Mouse (Mus musculus): ENCODE measurements around the gene Clec12a. TPM values are rescaled to one million over a fixed set of nuclear protein-coding genes. Genes with fewer than 3 reads are reported as not detected.

Gene Clec12a
- polyA plus RNA-seq, 1 experiment from 2014 or later = 0.05 TPM

- no peaks in the 10 kb centered on the region for H3K27me3 ChIP-seq (ENCODE audit: insufficient read depth, poor library complexity, severe bottlenecking)
- DNase-seq (ENCODE audit: low spot score) = no peak
- no peaks in the 10 kb centered on the region for H3K9me3 ChIP-seq
- H3K27ac ChIP-seq = no peak overlapping the region
- H3K4me1 ChIP-seq = no peaks in the 10 kb centered on the region
- WGBS = 59% methylated on average over 4 of the region's 4 CpGs
- no peak overlapping the region for H3K4me3 ChIP-seq
- H3K36me3 ChIP-seq = no peaks in the 10 kb centered on the region
Observed at GRCm38 (mm10) chr6:129349524-129350352, 7.2 kb downstream of the Clec12a start.

GRCm38 (mm10) chr6:129351091-129351490, 8.6 kb downstream of the Clec12a start:
- Histone ChIP-seq H3K36me3 (no peaks in the 10 kb centered on the region), H3K4me1 (no peaks in the 10 kb centered on the region), H3K27me3 (ENCODE audit: insufficient read depth, poor library complexity, severe bottlenecking) (no peaks in the 10 kb centered on the region), H3K27ac (no peak overlapping the region), H3K4me3 (no peak overlapping the region), H3K9me3 (no peaks in the 10 kb centered on the region)
- DNase-seq (ENCODE audit: low spot score) = no peak
- WGBS = 84% methylated on average over 3 of the region's 3 CpGs

GRCm38 (mm10) chr6:129355774-129356173, 13.3 kb downstream of the Clec12a start:
- DNase-seq (ENCODE audit: low spot score) = no peak
- no peak overlapping the region for H3K4me3 ChIP-seq
- 92% methylated on average over 2 of the region's 2 CpGs for whole genome bisulfite sequencing
- H3K27me3 ChIP-seq (ENCODE audit: insufficient read depth, poor library complexity, severe bottlenecking) = no peaks in the 10 kb centered on the region
- H3K9me3 ChIP-seq = no peaks in the 10 kb centered on the region
- H3K4me1 ChIP-seq = no peaks in the 10 kb centered on the region
- H3K27ac ChIP-seq = no peak overlapping the region
- no peaks in the 10 kb centered on the region for H3K36me3 ChIP-seq

GRCm38 (mm10) chr6:129356430-129356829, 13.9 kb downstream of the Clec12a start:
- Histone ChIP-seq H3K9me3 (no peaks in the 10 kb centered on the region), H3K4me1 (no peaks in the 10 kb centered on the region), H3K4me3 (no peak overlapping the region), H3K27me3 (ENCODE audit: insufficient read depth, poor library complexity, severe bottlenecking) (no peaks in the 10 kb centered on the region), H3K27ac (no peak overlapping the region), H3K36me3 (no peaks in the 10 kb centered on the region)
- no peak for DNase-seq (ENCODE audit: low spot score)

GRCm38 (mm10) chr6:129359515-129359914, 17.0 kb downstream of the Clec12a start:
- no peaks in the 10 kb centered on the region for H3K27me3 ChIP-seq (ENCODE audit: insufficient read depth, poor library complexity, severe bottlenecking)
- H3K9me3 ChIP-seq = no peaks in the 10 kb centered on the region
- H3K4me3 ChIP-seq = no peak overlapping the region
- no peak for DNase-seq (ENCODE audit: low spot score)
- H3K4me1 ChIP-seq = no peaks in the 10 kb centered on the region
- WGBS = 90% methylated on average over 2 of the region's 2 CpGs
- H3K27ac ChIP-seq = no peak overlapping the region
- H3K36me3 ChIP-seq = no peaks in the 10 kb centered on the region

GRCm38 (mm10) chr6:129363942-129364341, 21.5 kb downstream of the Clec12a start:
- Histone ChIP-seq H3K4me1 (no peaks in the 10 kb centered on the region), H3K4me3 (no peak overlapping the region)
- WGBS = 9% methylated on average over 1 of the region's 1 CpGs

GRCm38 (mm10) chr6:129365959-129366359, 23.5 kb downstream of the Clec12a start:
- Histone ChIP-seq H3K27ac (no peak overlapping the region), H3K4me3 (no peak overlapping the region), H3K9me3 (no peaks in the 10 kb centered on the region), H3K36me3 (no peaks in the 10 kb centered on the region), H3K4me1 (no peaks in the 10 kb centered on the region), H3K27me3 (ENCODE audit: insufficient read depth, poor library complexity, severe bottlenecking) (no peaks in the 10 kb centered on the region)
- DNase-seq (ENCODE audit: low spot score) = no peak
- WGBS = 20% methylated on average over 6 of the region's 6 CpGs

More at GRCm38 (mm10) chr6:129363942-129364341, 21.5 kb downstream of the Clec12a start:
- no peak for DNase-seq (ENCODE audit: low spot score)
- Histone ChIP-seq H3K27ac (no peak overlapping the region), H3K36me3 (no peaks in the 10 kb centered on the region), H3K9me3 (no peaks in the 10 kb centered on the region), H3K27me3 (ENCODE audit: insufficient read depth, poor library complexity, severe bottlenecking) (no peaks in the 10 kb centered on the region)

GRCm38 (mm10) chr6:129369374-129370132, 27.1 kb downstream of the Clec12a start:
- Histone ChIP-seq H3K27ac (no peak overlapping the region), H3K36me3 (no peaks in the 10 kb centered on the region), H3K4me3 (no peak overlapping the region), H3K4me1 (peaks cover 12% of the 10 kb centered on the region; the same call in 1 of the 2 replicates), H3K27me3 (ENCODE audit: insufficient read depth, poor library complexity, severe bottlenecking) (no peaks in the 10 kb centered on the region), H3K9me3 (no peaks in the 10 kb centered on the region)
- no peak for DNase-seq (ENCODE audit: low spot score)
- WGBS = 55% methylated on average over 7 of the region's 7 CpGs

GRCm38 (mm10) chr6:129374937-129375471, 32.5 kb downstream of the Clec12a start:
- no peaks in the 10 kb centered on the region for H3K27me3 ChIP-seq (ENCODE audit: insufficient read depth, poor library complexity, severe bottlenecking)
- H3K9me3 ChIP-seq = no peaks in the 10 kb centered on the region
- no peak overlapping the region for H3K4me3 ChIP-seq
- DNase-seq (ENCODE audit: low spot score) = no peak
- no peak overlapping the region for H3K27ac ChIP-seq
- peaks cover 12% of the 10 kb centered on the region; the same call in 1 of the 2 replicates for H3K4me1 ChIP-seq
- WGBS = 86% methylated on average over 2 of the region's 2 CpGs
- no peaks in the 10 kb centered on the region for H3K36me3 ChIP-seq

GRCm38 (mm10) chr6:129380454-129380853, 38.0 kb downstream of the Clec12a start:
- Histone ChIP-seq H3K9me3 (no peaks in the 10 kb centered on the region), H3K27me3 (ENCODE audit: insufficient read depth, poor library complexity, severe bottlenecking) (no peaks in the 10 kb centered on the region), H3K27ac (no peak overlapping the region), H3K36me3 (no peaks in the 10 kb centered on the region), H3K4me1 (0 out of 2 replicates have a peak, but pooled peaks cover 5% of the 10 kb centered on the region), H3K4me3 (no peak overlapping the region)
- WGBS = 62% methylated on average over 4 of the region's 4 CpGs
- no peak for DNase-seq (ENCODE audit: low spot score)

GRCm38 (mm10) chr6:129381736-129382135, 39.2 kb downstream of the Clec12a start:
- H3K27ac ChIP-seq = no peak overlapping the region
- no peaks in the 10 kb centered on the region for H3K27me3 ChIP-seq (ENCODE audit: insufficient read depth, poor library complexity, severe bottlenecking)
- H3K4me3 ChIP-seq = no peak overlapping the region
- WGBS = 52% methylated on average over 1 of the region's 1 CpGs
- no peak for DNase-seq (ENCODE audit: low spot score)
- 0 out of 2 replicates have a peak, but pooled peaks cover 5% of the 10 kb centered on the region for H3K4me1 ChIP-seq
- no peaks in the 10 kb centered on the region for H3K36me3 ChIP-seq
- no peaks in the 10 kb centered on the region for H3K9me3 ChIP-seq

- no peak overlapping the region for H3K27ac ChIP-seq
- no peak overlapping the region for H3K4me3 ChIP-seq
- no peaks in the 10 kb centered on the region for H3K27me3 ChIP-seq (ENCODE audit: insufficient read depth, poor library complexity, severe bottlenecking)
- H3K36me3 ChIP-seq = no peaks in the 10 kb centered on the region
- 85% methylated on average over 3 of the region's 3 CpGs for WGBS
- DNase-seq (ENCODE audit: low spot score) = no peak
- 0 out of 2 replicates have a peak, but pooled peaks cover 5% of the 10 kb centered on the region for H3K4me1 ChIP-seq
- no peaks in the 10 kb centered on the region for H3K9me3 ChIP-seq
Observed at GRCm38 (mm10) chr6:129383466-129383865, 41.0 kb downstream of the Clec12a start.

- Histone ChIP-seq H3K36me3 (no peaks in the 10 kb centered on the region), H3K27ac (no peak overlapping the region)
Observed at GRCm38 (mm10) chr6:129385000-129385399, 42.5 kb downstream of the Clec12a start.

More at GRCm38 (mm10) chr6:129385000-129385399, 42.5 kb downstream of the Clec12a start:
- H3K4me3 ChIP-seq = no peak overlapping the region
- DNase-seq (ENCODE audit: low spot score) = no peak
- 0 out of 2 replicates have a peak, but pooled peaks cover 5% of the 10 kb centered on the region for H3K4me1 ChIP-seq
- WGBS = 71% methylated on average over 4 of the region's 4 CpGs
- H3K9me3 ChIP-seq = no peaks in the 10 kb centered on the region
- no peaks in the 10 kb centered on the region for H3K27me3 ChIP-seq (ENCODE audit: insufficient read depth, poor library complexity, severe bottlenecking)
